Mouse (Mus musculus) thymus, postnatal 0 days (tissue): ENCODE results near the gene Klhl29. TPM values are rescaled to one million over a fixed set of nuclear protein-coding genes. Genes with fewer than 3 reads are reported as not detected.

ENCODE experiments used
- DNase-seq: peaks from one replicate; pipeline ENCODE4 v3.0.0-alpha.2; 2015; ENCODE audit warnings: low spot score
- polyA plus RNA-seq: library from polyadenylated mRNA; unstranded; fragments of >200 nt; fragmentation: Nextera tagmentation; extraction: Ambion mirVana; gene quantifications from 2 replicates; pipeline ENCODE4 v1.2.1, GENCODE M21; 2015

Klhl29 gene
- 0.39 TPM in 2 replicates for polyA plus RNA-seq

- DNase-seq = no peak
Measured at GRCm38 (mm10) chr12:5375616-5376461, at the start of gene Klhl29. Klhl29 (minus strand) TSS chr12:5375682.

DNA sequence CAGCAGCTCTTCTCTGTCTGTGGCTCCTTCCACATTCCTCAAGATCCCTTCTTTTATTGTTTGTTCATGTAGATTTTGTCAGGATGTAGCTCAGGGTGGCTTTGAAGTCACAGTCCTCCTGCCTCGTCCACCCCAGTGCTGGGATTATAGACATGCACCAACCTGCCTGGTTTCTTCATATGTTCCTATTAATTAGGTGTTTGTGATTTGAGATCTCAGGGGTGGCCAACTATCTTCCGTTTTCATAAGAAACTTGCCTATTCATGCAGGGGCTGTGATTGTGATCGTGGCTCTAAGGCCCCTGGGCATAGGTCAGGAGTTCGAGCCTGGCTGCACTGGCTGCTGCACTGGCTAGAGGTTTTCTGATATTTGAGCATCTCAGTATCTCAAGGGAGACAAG, 49.8 kb upstream of the Klhl29 start:
- DNase-seq = no peak

GRCm38 (mm10) chr12:5415806-5416205, 40.3 kb upstream of the Klhl29 start:
- DNase-seq = no peak

DNA sequence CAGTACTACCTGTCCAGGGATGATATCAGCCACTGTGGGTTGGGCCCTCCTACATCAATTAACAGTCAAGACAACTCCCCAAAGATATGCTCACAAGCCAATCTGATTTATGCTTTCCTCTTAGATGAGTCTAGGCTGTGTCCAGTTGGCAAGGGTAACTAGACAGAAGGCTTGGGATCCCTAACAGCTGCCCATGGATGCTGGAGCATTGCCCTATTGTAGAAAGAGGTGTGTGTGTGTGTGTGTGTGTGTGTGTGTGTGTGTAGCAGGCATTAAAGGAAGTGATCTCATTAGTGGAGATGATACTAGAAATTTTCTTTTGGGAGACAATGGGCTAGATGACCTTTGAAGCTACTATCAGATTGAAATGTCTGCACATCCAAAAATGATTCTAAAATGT, 38.5 kb upstream of the Klhl29 start:
- DNase-seq = no peak

GRCm38 (mm10) chr12:5411761-5412537, 36.5 kb upstream of the Klhl29 start:
- DNase-seq = no peak

DNA sequence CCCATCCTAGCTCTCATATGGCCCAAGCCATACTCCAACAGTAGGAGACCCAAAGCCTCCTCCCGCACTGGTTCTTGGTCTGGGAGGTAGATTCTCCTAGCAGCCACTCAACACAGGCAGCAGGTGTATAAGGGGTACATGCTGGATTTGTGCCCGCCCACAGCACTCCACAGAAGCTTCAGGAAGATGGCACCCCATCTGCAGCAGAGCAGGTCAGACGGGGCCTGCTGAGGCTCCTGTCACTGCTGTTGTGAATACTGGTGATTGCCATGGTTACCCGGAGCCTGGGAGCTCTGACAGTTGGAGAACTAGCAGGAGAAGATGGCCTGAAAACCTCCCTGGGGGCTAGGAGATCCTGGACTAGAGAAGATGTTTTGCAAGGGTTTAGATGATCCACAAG, 35.9 kb upstream of the Klhl29 start:
- no peak for DNase-seq

DNA sequence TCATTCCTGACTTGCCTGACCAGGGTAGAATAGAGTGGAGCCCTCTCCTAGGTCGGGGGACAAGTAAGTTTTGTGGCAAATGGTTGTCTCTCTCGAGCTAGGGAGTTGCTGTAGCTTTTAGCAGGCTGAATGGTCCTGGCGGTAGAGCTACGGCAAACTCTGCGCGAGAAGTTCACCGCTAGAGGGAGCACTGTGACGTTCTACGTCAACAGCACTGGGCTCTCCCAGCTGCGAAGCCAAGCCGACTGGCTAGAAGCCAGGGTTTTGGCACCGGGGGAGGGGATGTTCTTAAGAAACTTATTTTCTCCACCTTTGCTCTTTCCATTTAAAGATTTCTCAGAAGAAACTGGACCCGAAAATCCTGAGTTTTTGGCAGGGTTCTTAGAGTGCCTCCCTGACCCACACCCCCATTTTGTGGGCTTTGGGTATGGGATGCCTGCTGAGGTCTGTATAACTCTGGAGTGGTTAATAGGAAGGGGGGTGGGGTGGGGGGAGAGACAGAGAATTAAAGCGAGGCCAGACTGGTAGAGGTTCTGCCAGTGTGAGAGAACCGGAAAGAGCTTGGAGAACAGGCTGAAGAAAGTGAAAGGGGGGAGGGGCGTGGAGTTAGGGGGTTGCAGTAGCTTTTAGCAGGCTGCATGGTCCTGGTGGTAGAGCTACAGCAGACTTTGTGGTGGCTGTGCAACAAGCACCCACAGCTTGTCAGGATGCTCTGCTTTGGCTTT, 35.1 kb upstream of the Klhl29 start:
- peak; percentile 35 for DNase-seq

DNA sequence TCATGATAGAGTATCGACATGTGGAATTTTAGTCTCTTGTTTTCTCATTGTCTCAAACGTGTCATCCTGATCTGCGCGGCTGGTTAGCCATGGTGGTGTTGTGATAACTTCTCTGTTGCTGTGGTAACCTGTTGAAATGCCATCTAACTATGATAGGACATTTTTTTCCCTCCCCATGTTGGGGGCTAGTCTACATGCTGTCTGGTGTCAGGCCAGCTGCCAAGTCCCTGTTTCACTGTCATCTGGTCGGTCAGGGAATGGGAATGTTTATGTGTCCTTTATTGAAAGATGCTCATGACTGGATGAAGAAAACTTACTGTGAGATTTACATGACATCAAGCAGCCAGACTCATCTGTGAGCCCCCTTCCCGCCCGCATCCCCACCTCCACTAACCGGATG, 31.7 kb upstream of the Klhl29 start:
- DNase-seq = no peak

- DNase-seq = no peak
Measured at GRCm38 (mm10) chr12:5397423-5397822, 21.9 kb upstream of the Klhl29 start.

DNA sequence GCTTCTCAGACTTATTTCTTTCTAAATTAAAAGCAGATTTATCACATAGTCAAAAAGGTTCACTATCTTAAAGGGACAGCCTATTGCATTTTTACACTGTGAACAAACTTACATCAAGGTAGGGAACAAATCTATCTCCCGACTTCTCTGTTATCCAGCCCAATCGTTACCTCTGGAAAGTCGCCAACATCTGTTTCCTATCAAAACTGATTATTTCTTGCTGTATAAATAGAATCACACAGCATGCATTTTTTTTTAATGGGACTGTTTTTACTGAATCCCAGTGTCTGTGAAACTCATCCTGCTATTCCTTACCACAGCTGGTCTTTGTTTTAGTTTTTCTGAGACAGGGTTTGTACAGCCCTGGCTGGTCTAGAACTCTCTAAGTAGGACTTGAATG, 19.7 kb upstream of the Klhl29 start:
- no peak for DNase-seq

DNA sequence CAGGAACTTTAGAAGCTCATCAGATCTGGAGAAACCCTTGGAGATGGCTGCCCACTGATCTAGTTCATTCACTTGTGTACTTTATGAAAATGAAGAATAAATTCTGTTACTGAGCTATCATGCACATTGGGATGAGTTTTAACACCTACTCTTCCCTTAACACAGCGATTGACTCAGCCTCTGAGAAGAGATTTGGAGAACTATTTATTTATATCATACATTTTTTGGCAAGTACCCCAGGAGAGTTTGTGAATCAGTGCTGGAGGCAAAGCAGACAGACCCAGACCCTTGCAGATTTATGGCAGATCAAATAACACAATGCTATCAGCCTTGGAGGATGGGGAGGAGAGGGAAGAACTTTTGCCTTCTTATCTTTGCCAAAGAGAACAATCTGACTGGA, 11.6 kb upstream of the Klhl29 start:
- DNase-seq = no peak

DNA sequence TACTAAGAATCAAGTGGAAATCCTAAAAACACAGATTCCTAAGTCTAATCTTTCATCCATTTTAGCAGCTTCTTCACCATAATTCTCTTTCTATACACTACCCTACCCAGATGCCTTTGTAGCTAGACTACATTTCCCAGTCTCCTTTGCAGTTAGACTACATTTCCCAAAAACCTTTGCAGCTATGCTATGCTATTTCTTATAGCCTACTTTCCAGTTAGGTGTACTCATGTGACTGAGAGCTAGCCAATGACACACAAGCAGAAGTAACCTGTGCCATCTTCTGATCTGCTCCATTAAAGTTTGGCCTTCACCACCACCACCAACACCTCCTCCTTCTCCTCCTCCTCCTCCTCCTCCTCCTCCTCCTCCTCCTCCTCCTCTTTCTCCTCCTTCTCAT, 11.2 kb upstream of the Klhl29 start:
- DNase-seq = no peak

GRCm38 (mm10) chr12:5381694-5382093, 6.2 kb upstream of the Klhl29 start:
- no peak for DNase-seq

GRCm38 (mm10) chr12:5374684-5375615, 532 bp downstream of the Klhl29 start:
- DNase-seq = no peak

DNA sequence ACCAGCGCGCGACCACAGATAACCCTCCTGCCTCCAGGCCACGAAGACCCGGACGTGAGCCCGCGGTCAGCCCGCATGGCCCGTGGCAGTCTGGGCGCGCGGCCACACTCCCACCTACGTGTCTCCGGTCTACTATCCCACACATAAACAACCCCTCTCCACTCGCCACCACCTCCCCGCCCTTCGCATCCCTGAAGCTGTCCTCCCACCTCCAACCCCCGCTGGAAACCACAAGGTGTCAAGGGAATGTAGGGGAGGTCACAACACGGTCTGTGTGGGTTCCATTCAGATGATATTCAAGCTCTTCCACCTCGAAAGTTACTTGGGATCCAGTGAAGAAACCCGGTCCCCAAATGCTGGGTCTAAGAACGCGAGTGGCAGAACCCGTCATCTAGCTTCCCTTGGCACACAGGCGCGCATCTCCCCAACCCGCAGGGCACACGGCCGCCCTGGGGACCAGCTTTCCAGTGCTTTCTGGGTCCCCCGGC, 1.2 kb downstream of the Klhl29 start:
- no peak for DNase-seq

GRCm38 (mm10) chr12:5373641-5374195, 1.8 kb downstream of the Klhl29 start:
- no peak for DNase-seq

DNA sequence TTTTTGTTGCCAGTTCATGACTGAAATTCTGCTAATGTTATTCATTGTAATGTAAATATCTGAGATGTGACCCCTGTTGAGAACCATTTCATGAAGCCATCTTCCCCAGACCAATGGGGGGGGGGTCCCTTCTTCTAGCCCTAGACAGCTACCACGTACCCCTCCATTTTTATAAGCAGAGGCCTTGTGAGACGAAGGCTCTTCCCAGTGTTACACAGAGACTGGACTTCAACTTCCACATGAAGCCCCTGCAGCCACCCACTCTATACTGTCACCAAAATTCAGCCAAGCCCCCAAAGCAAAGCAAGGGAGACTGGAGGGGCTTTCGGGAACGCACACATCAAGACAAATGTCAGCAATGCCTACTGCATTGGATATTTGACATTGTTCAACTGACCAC, 6.1 kb downstream of the Klhl29 start:
- DNase-seq = no peak

- no peak for DNase-seq
Measured at GRCm38 (mm10) chr12:5364836-5365235, 10.6 kb downstream of the Klhl29 start.

DNA sequence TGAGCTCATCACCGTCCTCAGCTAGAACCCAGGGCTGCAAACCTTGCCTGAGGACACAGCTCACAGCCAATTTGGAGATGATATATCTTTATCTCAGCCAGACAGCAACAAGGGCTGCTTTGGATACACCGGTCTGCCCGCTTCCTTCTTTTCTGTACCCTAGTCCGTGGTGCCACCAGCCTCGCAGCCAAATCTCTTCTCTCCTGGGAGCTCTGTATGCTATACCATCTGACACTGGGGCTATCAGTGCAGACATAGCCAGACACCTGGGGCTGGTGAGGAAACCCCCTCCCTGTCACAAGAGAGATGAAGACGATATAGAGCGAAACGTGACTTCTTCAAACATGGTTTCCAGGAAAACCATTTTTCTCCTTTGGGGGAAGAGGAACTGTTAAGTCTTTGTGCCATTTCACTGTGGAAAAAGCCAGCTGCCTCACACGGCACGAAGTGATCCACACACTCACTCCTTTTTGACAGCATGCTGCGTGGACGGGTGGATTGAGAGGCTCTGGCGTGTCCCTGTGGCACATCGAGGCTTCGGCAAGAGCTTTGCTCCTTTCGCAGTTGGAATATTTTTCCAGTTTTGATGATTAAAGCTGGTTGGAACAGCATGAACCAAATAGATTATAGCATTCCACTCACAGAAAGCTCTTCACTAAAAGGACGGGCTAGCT, 11.4 kb downstream of the Klhl29 start:
- no peak for DNase-seq

DNA sequence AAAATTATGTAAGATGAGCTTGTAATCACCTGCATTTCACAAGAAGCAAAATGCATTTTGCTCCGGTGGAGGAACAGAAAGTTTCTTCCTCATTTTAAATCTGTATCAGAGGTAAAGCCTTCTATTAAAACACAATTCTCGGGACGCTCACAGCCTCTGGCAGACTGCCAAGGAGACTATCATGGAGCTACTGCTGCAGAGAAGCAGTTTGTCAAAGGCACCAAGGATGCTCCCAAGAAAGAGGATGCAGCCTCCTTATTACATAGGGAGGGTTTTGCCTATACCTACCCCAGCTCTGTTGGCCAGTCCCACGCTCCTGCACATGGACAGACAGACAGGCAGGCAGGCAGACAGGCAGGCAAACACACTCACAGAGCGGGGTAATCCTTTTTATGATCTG, 16.4 kb downstream of the Klhl29 start:
- no peak for DNase-seq
